Mouse (Mus musculus) c-Kit-negative CD71-positive TER-119-positive erythroid progenitor cells, embryonic 14.5 days (primary cell): ENCODE measurements around the gene Snupn.

Experiments used
- DNase-seq: peaks from one replicate; pipeline ENCODE4 v3.0.0-alpha.2; 2013; ENCODE audit warnings: low read depth, low spot score

Snupn gene

GRCm38 (mm10) chr9:57012393-57012792, 61.7 kb downstream of the Snupn start:
- no peak for DNase-seq

GRCm38 (mm10) chr9:57012895-57013294, 62.2 kb downstream of the Snupn start:
- no peak for DNase-seq

GRCm38 (mm10) chr9:57013756-57014155, 63.1 kb downstream of the Snupn start:
- no peak for DNase-seq

- no peak for DNase-seq
These were observed 64.1 kb downstream of the Snupn start for GRCm38 (mm10) chr9:57014766-57015165.

GRCm38 (mm10) chr9:57017631-57018030, 67.0 kb downstream of the Snupn start:
- no peak for DNase-seq

GRCm38 (mm10) chr9:57031756-57032155, 81.1 kb downstream of the Snupn start:
- DNase-seq: no peak
